Mouse (Mus musculus) left cerebral cortex, adult 2 months (tissue): ENCODE data around the gene Man2b2. TPM values are rescaled to one million over a fixed set of nuclear protein-coding genes. Genes with fewer than 3 reads are reported as not detected.

Experiments
- DNase-seq, 2 experiments: peaks; one replicate each; pipeline ENCODE4 v3.0.0; 2021 to 2022; ENCODE audit warnings: low spot score in 2 of 2, mixed read lengths in 1 of 2; ENCODE audit errors: extremely low spot score in 1 of 2
- H3K27ac ChIP-seq: fragments of 200-600 bp; 2 replicates; pipeline ENCODE4 v1.8.1; 2022
- H3K4me3 ChIP-seq: fragments of 200-600 bp; 2 replicates; pipeline ENCODE4 v1.8.1; 2022
- CTCF ChIP-seq: fragments of 200-600 bp; IDR thresholded peaks from 2 replicates; pipeline ENCODE4 v1.8.1; 2022; ENCODE audit warnings: antibody characterized with exemption, mild to moderate bottlenecking, moderate library complexity
- intact Hi-C: fragments of 180-260 bp; cut with DNase I; formaldehyde crosslinking; loops from one replicate; pipeline ENCODE4 v1.15.1; 2025
- total RNA-seq, 2 experiments: library from RNA; stranded (reverse); gene quantifications; 2 replicates each; pipeline ENCODE4 v1.2.3; 2021

Gene Man2b2
- total RNA-seq, 2 experiments from 2014 or later, result 25.3 to 25.8 TPM

GRCm38 (mm10) chr5:36791861-36792260 lies 38.6 kb downstream of the Man2b2 start:
- intact Hi-C loops, result no loop called here
- TF ChIP-seq CTCF, result no peak
- H3K4me3 ChIP-seq, result no peak overlapping the region

GRCm38 (mm10) chr5:36786052-36786451 lies 44.4 kb downstream of the Man2b2 start:
- no peak for TF ChIP-seq CTCF
- H3K27ac ChIP-seq, result no peak overlapping the region
- intact Hi-C loops, result no loop called here
- DNase-seq, result no peak
- H3K4me3 ChIP-seq, result no peak overlapping the region

More at GRCm38 (mm10) chr5:36791861-36792260, 38.6 kb downstream of the Man2b2 start:
- no peak for DNase-seq
- no peak overlapping the region for H3K27ac ChIP-seq

- Histone ChIP-seq H3K4me3 (no peak overlapping the region), H3K27ac (no peak overlapping the region)
- intact Hi-C loops, result no loop called here
- DNase-seq, result no peak
- no peak for TF ChIP-seq CTCF
Measured at GRCm38 (mm10) chr5:36779512-36779911, 50.9 kb downstream of the Man2b2 start.

- Histone ChIP-seq H3K27ac (no peak overlapping the region), H3K4me3 (no peak overlapping the region)
- intact Hi-C loops, result no loop called here
- no peak for TF ChIP-seq CTCF
- DNase-seq, result no peak
Measured at GRCm38 (mm10) chr5:36778901-36779300, 51.6 kb downstream of the Man2b2 start.

DNA sequence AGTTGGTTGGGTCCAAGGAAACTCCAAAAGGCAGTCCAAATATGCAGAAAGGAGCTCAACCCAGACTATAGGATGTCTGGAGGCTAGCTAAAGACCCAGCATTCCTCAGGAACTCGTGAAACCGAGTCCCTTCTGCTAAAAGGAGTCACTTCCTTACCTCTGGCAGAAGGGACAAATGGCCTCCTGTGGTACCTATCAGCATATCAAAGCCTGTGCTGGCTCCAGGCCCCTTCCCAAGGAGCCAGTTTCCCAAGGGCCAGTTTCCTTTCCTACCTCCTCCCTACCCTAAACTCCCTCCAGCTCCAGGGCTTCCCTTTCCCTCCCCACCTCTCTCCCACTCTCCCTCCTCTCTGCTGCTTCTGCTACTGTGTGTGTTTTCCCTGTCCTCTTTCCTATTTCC lies 53.3 kb downstream of the Man2b2 start:
- intact Hi-C loops, result no loop called here
- TF ChIP-seq CTCF, result no peak
- Histone ChIP-seq H3K4me3 (no peak overlapping the region), H3K27ac (no peak overlapping the region)
- no peak for DNase-seq

DNA sequence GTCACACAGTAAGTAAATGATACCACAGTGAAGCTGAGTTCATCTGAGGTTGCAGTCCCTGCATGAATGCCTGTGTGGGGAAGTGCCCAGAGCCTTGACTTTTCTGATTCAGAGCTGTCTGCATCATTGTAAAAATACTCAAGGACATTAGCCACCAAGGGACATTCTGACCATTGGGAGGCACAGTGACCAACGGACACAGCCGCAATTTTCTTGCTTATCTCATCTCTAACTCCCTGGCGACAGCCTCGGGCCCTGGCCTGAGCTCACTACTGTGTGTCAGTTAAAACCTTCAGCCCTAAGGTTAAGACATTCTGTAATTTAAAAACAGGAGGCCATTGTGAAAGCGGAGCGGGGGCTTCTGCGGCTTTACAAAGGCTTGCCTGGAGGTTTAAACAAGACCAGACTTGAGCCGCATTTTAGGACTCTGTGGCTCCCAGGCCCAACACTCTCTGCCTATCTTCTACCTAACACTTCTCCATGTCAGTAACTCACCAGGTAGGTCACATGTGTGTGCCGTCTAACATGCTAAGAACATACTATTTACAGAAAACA lies 54.4 kb downstream of the Man2b2 start:
- no peak for TF ChIP-seq CTCF
- no peak for DNase-seq
- intact Hi-C loops, result no loop called here
- Histone ChIP-seq H3K4me3 (no peak overlapping the region), H3K27ac (no peak overlapping the region)

GRCm38 (mm10) chr5:36775317-36775716 lies 55.1 kb downstream of the Man2b2 start:
- no peak overlapping the region for H3K4me3 ChIP-seq
- no peak for TF ChIP-seq CTCF
- intact Hi-C loops, result no loop called here
- DNase-seq, result no peak
- H3K27ac ChIP-seq, result no peak overlapping the region

DNA sequence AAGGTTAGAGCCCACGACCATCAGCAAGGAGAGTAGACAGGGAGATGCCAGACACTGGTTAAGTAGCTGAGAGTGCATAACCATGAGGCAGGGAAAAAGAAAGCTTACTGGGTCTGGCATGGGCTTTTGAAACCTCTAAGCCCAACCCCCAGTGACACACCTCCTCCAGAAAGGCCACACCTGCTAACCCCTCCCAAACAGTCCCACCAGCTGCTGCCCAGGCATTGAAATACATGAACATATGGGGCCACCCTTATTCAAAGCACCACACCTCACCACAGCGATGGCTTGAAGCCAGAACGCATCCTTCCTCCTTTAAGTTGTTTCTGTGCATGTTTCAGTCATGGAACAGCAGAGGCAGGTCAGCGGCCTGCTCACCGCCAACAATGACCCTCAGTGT lies 57.9 kb downstream of the Man2b2 start:
- no peak for DNase-seq
- Histone ChIP-seq H3K4me3 (no peak overlapping the region), H3K27ac (no peak overlapping the region)
- TF ChIP-seq CTCF, result no peak
- intact Hi-C loops, result no loop called here

GRCm38 (mm10) chr5:36769603-36770002 lies 60.9 kb downstream of the Man2b2 start:
- Histone ChIP-seq H3K4me3 (no peak overlapping the region), H3K27ac (no peak overlapping the region)
- no peak for TF ChIP-seq CTCF
- no peak for DNase-seq
- intact Hi-C loops, result no loop called here

- TF ChIP-seq CTCF, result no peak
- Histone ChIP-seq H3K4me3 (no peak overlapping the region), H3K27ac (no peak overlapping the region)
- no peak for DNase-seq
- intact Hi-C loops, result no loop called here
Measured at GRCm38 (mm10) chr5:36766958-36767703, 63.3 kb downstream of the Man2b2 start.

GRCm38 (mm10) chr5:36759848-36760247 lies 70.6 kb downstream of the Man2b2 start:
- Histone ChIP-seq H3K4me3 (no peak overlapping the region), H3K27ac (no peak overlapping the region)
- no peak for DNase-seq
- intact Hi-C loops, result no loop called here
- no peak for TF ChIP-seq CTCF

GRCm38 (mm10) chr5:36757033-36757432 lies 73.4 kb downstream of the Man2b2 start:
- peak; percentile 60 for TF ChIP-seq CTCF
- intact Hi-C loops, result no loop called here
- Histone ChIP-seq H3K27ac (no peak overlapping the region), H3K4me3 (no peak overlapping the region)
- no peak for DNase-seq

Other genes starting within 250 kb of the Man2b2 start
- gene Tbc1d14, start 237.4 kb downstream of the Man2b2 start, total RNA-seq, result 10 to 100 TPM; 82.0 to 82.4 TPM
- 100 to 1,000 TPM in 1 of 2 experiments, 10 to 100 TPM in 1; 93.9 to 111 TPM for gene D5Ertd579e, start 134.6 kb downstream of the Man2b2 start, total RNA-seq
- gene Bloc1s4, start 82.0 kb downstream of the Man2b2 start, total RNA-seq, result 10 to 100 TPM; 19.3 to 19.7 TPM
- gene Mrfap1, start 33.9 kb downstream of the Man2b2 start, total RNA-seq, result 100 to 1,000 TPM; 409 to 435 TPM
- 100 to 1,000 TPM; 448 to 462 TPM for gene Ppp2r2c, start 37.9 kb upstream of the Man2b2 start, total RNA-seq
- gene Wfs1, start 158.6 kb upstream of the Man2b2 start, total RNA-seq, result 100 to 1,000 TPM; 118 to 155 TPM